ENCODE assay signal across 27 mouse cellular contexts in genomic region chr13:32294416-32295195, GRCm38 (mm10). TPM values are rescaled to one million over a fixed set of nuclear protein-coding genes. Genes with fewer than 3 reads are reported as not detected.
A peak's percentile ranks its signal among the peaks of the same experiment; 100 is the strongest.
DNase-seq lines count a peak whose midpoint lies in the region; ATAC-seq and TF ChIP-seq lines count a peak whose summit lies in the region.
"Had no signal": no experiment of that assay in that cellular context is flagged by ENCODE, and none has a peak within 500 bp of the region (broad histone marks: within the 10 kb centered on the region; RNA-seq: fewer than 3 reads in every experiment).

No protein-coding gene starts in this region.

- TF ChIP-seq POLR2A in heart, adult 2 months (IDR thresholded peaks at IDR 0.05; ENCODE audit: insufficient read depth, low read depth, low read length), result no peak

- no peak overlapping the region for H3K4me3 ChIP-seq in midbrain, postnatal 0 days (ENCODE audit: low read depth, low read length)
- no peak overlapping the region for H3K4me3 ChIP-seq in midbrain, embryonic 13.5 days (replicated peaks)
- no peak overlapping the region for H3K4me3 ChIP-seq in heart, adult 2 months
- H3K4me3 ChIP-seq: embryonic facial prominence, embryonic 12.5 days; forebrain, embryonic 10.5 days; heart, embryonic 10.5 days; hindbrain, embryonic 12.5 days had no signal

- no peaks in the 10 kb centered on the region for H3K4me1 ChIP-seq in midbrain, postnatal 0 days (ENCODE audit: insufficient read depth, low read length)
- H3K4me1 ChIP-seq in midbrain, embryonic 13.5 days (replicated peaks), result peaks cover 4% of the 10 kb centered on the region
- H3K4me1 ChIP-seq in heart, adult 2 months (ENCODE audit: control insufficient read depth, insufficient read depth, low read length), result peaks cover 4% of the 10 kb centered on the region
- H3K4me1 ChIP-seq: hindbrain, embryonic 12.5 days had no signal

- H3K4me2 ChIP-seq in midbrain, postnatal 0 days (ENCODE audit: low read depth, low read length, poor library complexity, severe bottlenecking), result no peak overlapping the region
- H3K4me2 ChIP-seq in midbrain, embryonic 13.5 days (replicated peaks), result no peak overlapping the region
- H3K4me2 ChIP-seq: embryonic facial prominence, embryonic 12.5 days; hindbrain, embryonic 12.5 days had no signal

- no peak for TF ChIP-seq EP300 in heart, adult 2 months (IDR thresholded peaks at IDR 0.05; ENCODE audit: insufficient read depth, low read depth, low read length)

- no peaks in the 10 kb centered on the region for H3K79me2 ChIP-seq in heart, adult 2 months (replicated peaks; ENCODE audit: control insufficient read depth, insufficient read depth, low read length)

- peak; percentile 1 for DNase-seq in adrenal gland, postnatal 25 days
- no peak for DNase-seq in adrenal gland, postnatal 14 days
- no peak for DNase-seq in midbrain, postnatal 0 days (ENCODE audit: low spot score)
- peak; percentile 69 for DNase-seq in NIH3T3 (ENCODE audit: low read depth)
- peak; percentile 76 for DNase-seq in fibroblast of lung, adult 2 months (ENCODE audit: low read depth)
- no peak for DNase-seq in heart, adult 2 months
- no peak for DNase-seq in frontal cortex, postnatal 10 days (ENCODE audit: low spot score in 2 of 2)
- DNase-seq: cerebellum, adult 8-10 months; cerebellum, postnatal 14 days; embryo, embryonic 11 days; gastrocnemius, postnatal 36 days; heart, adult 11 months; heart, postnatal 10 days; heart, postnatal 4 days; kidney, adult 11 months had no signal

- 0 out of 2 replicates have a peak, but pooled peaks have one; percentile 20 for ATAC-seq in midbrain, postnatal 0 days (ENCODE audit: low FRiP score)
- no peak for ATAC-seq in midbrain, embryonic 13.5 days
- ATAC-seq: activated CD4-positive, CD25-positive, alpha-beta regulatory T cell, adult 4 months; CD4-positive, CD25-positive, alpha-beta regulatory T cell, adult 4 months; forebrain, embryonic 14.5 days; hindbrain, embryonic 16.5 days; inflammation-experienced regulatory T-cells, adult 6 months; Patski had no signal

- TF ChIP-seq CTCF in midbrain, postnatal 0 days (IDR thresholded peaks at IDR 0.05), result no peak
- TF ChIP-seq CTCF in heart, adult 2 months (IDR thresholded peaks at IDR 0.05), result no peak

- WGBS in midbrain, postnatal 0 days, result 56% methylated on average over 3 of the region's 3 CpGs
- 66% methylated on average over 3 of the region's 3 CpGs for WGBS in midbrain, embryonic 13.5 days
- 66% methylated on average over 3 of the region's 3 CpGs for WGBS in heart, adult 2 months

- H3K36me3 ChIP-seq in midbrain, postnatal 0 days (ENCODE audit: insufficient read depth, low read length), result no peaks in the 10 kb centered on the region
- no peaks in the 10 kb centered on the region for H3K36me3 ChIP-seq in midbrain, embryonic 13.5 days
- H3K36me3 ChIP-seq in heart, adult 2 months (ENCODE audit: control insufficient read depth, insufficient read depth, low read length), result no peaks in the 10 kb centered on the region
- H3K36me3 ChIP-seq: embryonic facial prominence, embryonic 12.5 days; forebrain, embryonic 10.5 days; G1E; heart, embryonic 10.5 days; hindbrain, embryonic 12.5 days had no signal

- no peak overlapping the region for H3K27ac ChIP-seq in midbrain, postnatal 0 days (ENCODE audit: low read depth, low read length)
- no peak overlapping the region; the same call in 1 of the 2 replicates for H3K27ac ChIP-seq in midbrain, embryonic 13.5 days
- H3K27ac ChIP-seq in heart, adult 2 months, result no peak overlapping the region
- H3K27ac ChIP-seq: embryonic facial prominence, embryonic 12.5 days; forebrain, embryonic 10.5 days; heart, embryonic 10.5 days; hindbrain, embryonic 12.5 days had no signal

- H3K9me3 ChIP-seq in midbrain, postnatal 0 days (ENCODE audit: low read length), result no peaks in the 10 kb centered on the region
- no peaks in the 10 kb centered on the region for H3K9me3 ChIP-seq in midbrain, embryonic 13.5 days
- H3K9me3 ChIP-seq: embryonic facial prominence, embryonic 12.5 days; forebrain, embryonic 10.5 days; G1E; heart, embryonic 10.5 days; hindbrain, embryonic 12.5 days had no signal

- H3K27me3 ChIP-seq in midbrain, postnatal 0 days (ENCODE audit: insufficient read depth, low read length), result no peaks in the 10 kb centered on the region
- H3K27me3 ChIP-seq in midbrain, embryonic 13.5 days, result no peaks in the 10 kb centered on the region
- H3K27me3 ChIP-seq in heart, adult 2 months (ENCODE audit: control insufficient read depth, insufficient read depth, low read length), result no peaks in the 10 kb centered on the region
- H3K27me3 ChIP-seq: embryonic facial prominence, embryonic 12.5 days; hindbrain, embryonic 12.5 days; Patski had no signal

- no peak overlapping the region for H3K9ac ChIP-seq in midbrain, postnatal 0 days (replicated peaks; ENCODE audit: low read length, poor library complexity, severe bottlenecking)
- H3K9ac ChIP-seq in midbrain, embryonic 13.5 days (replicated peaks), result no peak overlapping the region
- H3K9ac ChIP-seq in heart, adult 2 months (ENCODE audit: low read depth, low read length), result no peak overlapping the region
- H3K9ac ChIP-seq: embryonic facial prominence, embryonic 12.5 days; hindbrain, embryonic 12.5 days had no signal

- intact Hi-C loops in heart, adult 2 months (cut with DNase I), result no loop called here

RNA-seq across cellular contexts. Expression of gene Gmds, which starts 43.9 kb away (rescaled TPM):
- 4.9 and 5.8 TPM in 2 replicates for total RNA-seq in adrenal gland, postnatal 25 days (2021)
- total RNA-seq in adrenal gland, postnatal 14 days (2021), result 4.0 and 5.4 TPM in 2 replicates
- total RNA-seq in midbrain, postnatal 0 days (2014; rRNA removed), result 8.7 and 9.1 TPM in 2 replicates
- 28.6 and 29.0 TPM in 2 replicates for polyA plus RNA-seq in midbrain, postnatal 0 days (2015; fragmentation: Nextera tagmentation; extraction: Ambion mirVana)
- polyA plus RNA-seq in midbrain, embryonic 13.5 days (2015; fragmentation: Nextera tagmentation; extraction: Ambion mirVana), result 26.5 and 27.3 TPM in 2 replicates
- 1 to 10 TPM; 5.2 to 6.0 TPM for total RNA-seq in heart, adult 2 months (2021)
- 3.3 and 4.2 TPM in 2 replicates for polyA plus RNA-seq in heart, adult 2 months (2012; rRNA removed)

Comparison
In these comparisons a context has a peak if more than half of its experiments do, and no peak if none do; other contexts are left out.
1. DNase-seq: peak in adrenal gland, postnatal 25 days (single experiment), NIH3T3 (single experiment) and fibroblast of lung, adult 2 months (single experiment); none in adrenal gland, postnatal 14 days (single experiment), midbrain, postnatal 0 days (single experiment), heart, adult 2 months (0 of 2) and frontal cortex, postnatal 10 days (0 of 2).